Mouse (Mus musculus) forebrain, embryonic 15.5 days (tissue): ENCODE data around the gene Ubox5. TPM values are rescaled to one million over a fixed set of nuclear protein-coding genes. Genes with fewer than 3 reads are reported as not detected.
"Not testable (repeated sequence)": the region's sequence is repeated elsewhere in the genome, so short reads cannot be mapped to it uniquely, and the experiment has no call there.

ENCODE experiments used
- ATAC-seq: fragments of 200-750 bp; cut with Nextera tagmentation; replicated peaks from 2 replicates; pipeline ENCODE4 v1.8.0; 2017; ENCODE audit warnings: mild to moderate bottlenecking, moderate TSS enrichment, moderate library complexity
- H3K27ac ChIP-seq: fragments of 300-500 bp; sonication (generic); replicated peaks from 2 replicates; pipeline ENCODE4 v1.5.1; 2015; ENCODE audit warnings: mild to moderate bottlenecking, inconsistent platforms
- H3K27me3 ChIP-seq: fragments of 300-500 bp; sonication (generic); 2 replicates; pipeline ENCODE4 v1.6.1; 2015; ENCODE audit warnings: inconsistent platforms
- H3K36me3 ChIP-seq: fragments of 300-500 bp; sonication (generic); 2 replicates; pipeline ENCODE4 v1.6.1; 2015; ENCODE audit warnings: mild to moderate bottlenecking, inconsistent platforms
- H3K4me1 ChIP-seq: fragments of 300-500 bp; sonication (generic); 2 replicates; pipeline ENCODE4 v1.6.1; 2015; ENCODE audit warnings: inconsistent platforms
- H3K4me2 ChIP-seq: fragments of 300-500 bp; sonication (generic); replicated peaks from 2 replicates; pipeline ENCODE4 v1.6.1; 2015; ENCODE audit warnings: mild to moderate bottlenecking, inconsistent platforms
- H3K4me3 ChIP-seq: fragments of 300-500 bp; sonication (generic); 2 replicates; pipeline ENCODE4 v1.5.1; 2015; ENCODE audit warnings: mild to moderate bottlenecking, inconsistent platforms
- H3K9ac ChIP-seq: fragments of 300-500 bp; sonication (generic); replicated peaks from 2 replicates; pipeline ENCODE4 v1.6.1; 2015; ENCODE audit warnings: mild to moderate bottlenecking, inconsistent platforms
- H3K9me3 ChIP-seq: fragments of 300-500 bp; sonication (generic); 2 replicates; pipeline ENCODE4 v1.6.1; 2016; ENCODE audit warnings: inconsistent platforms
- WGBS: fragments of 180-500 bp; shearing (Covaris S2); methylation state at CpG from one replicate; pipeline ENCODE4 v1.1.7; 2015; ENCODE audit warnings: mixed read lengths; 5-methylcytosine and 5-hydroxymethylcytosine counted together
- polyA plus RNA-seq: library from polyadenylated mRNA; unstranded; fragments of >200 nt; fragmentation: Nextera tagmentation; extraction: Ambion mirVana; gene quantifications from 2 replicates; pipeline ENCODE4 v1.2.1, GENCODE M21; 2015

Gene Ubox5
- polyA plus RNA-seq, 1 experiment from 2014 or later, result 12.7 TPM

DNA sequence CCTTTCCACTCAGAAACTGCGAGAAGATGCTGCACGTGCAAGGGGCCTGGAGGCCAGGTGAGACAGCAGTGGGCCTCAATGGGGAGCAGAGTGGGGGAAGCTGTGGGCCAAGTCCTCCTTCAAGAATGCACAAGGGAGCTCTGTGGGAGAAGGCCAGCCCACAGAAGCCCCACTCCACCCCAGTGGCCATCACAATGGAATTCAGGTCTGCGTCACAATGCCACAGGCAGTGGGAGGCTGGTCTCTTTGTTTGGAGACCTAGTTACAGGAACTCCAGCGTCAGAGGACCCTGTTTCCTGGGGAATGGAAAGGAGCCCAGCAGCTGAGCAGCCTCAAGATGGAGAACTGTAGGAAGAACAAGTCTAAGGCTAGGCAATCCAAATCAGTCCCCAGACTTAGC, 40.7 kb downstream of the Ubox5 start:
- Histone ChIP-seq H3K36me3 (peaks cover 21% of the 10 kb centered on the region), H3K9ac (no peak overlapping the region), H3K4me3 (no peak overlapping the region), H3K27me3 (0 out of 2 replicates have a peak, but pooled peaks cover under 1% of the 10 kb centered on the region), H3K4me1 (no peaks in the 10 kb centered on the region), H3K27ac (no peak overlapping the region), H3K4me2 (no peak overlapping the region), H3K9me3 (no peaks in the 10 kb centered on the region)
- no peak for ATAC-seq
- WGBS, result 63% methylated on average over 4 of the region's 4 CpGs

DNA sequence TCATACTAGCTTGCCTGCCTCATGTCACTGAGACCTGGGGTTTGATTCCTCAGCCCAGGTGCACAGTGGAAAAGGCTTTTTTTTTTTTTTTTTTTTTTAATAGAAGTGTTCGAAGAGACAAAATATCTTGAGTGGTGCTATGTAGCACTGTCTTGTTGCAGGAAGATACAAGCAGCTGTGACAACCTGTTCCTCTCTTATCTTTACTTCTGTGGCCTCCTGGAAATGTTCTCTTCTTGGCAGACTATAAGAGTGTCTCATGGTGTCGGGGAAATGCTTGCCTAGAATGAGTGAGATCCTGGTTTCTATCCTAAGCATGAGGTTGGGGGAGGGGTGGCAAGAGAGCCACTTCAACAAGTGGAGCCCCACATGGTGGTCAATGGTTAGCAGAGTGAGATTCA, 41.5 kb downstream of the Ubox5 start:
- no peaks in the 10 kb centered on the region for H3K9me3 ChIP-seq
- H3K4me3 ChIP-seq, result no peak overlapping the region
- H3K36me3 ChIP-seq, result peaks cover 19% of the 10 kb centered on the region
- no peaks in the 10 kb centered on the region for H3K4me1 ChIP-seq
- no peak overlapping the region for H3K4me2 ChIP-seq
- no peak overlapping the region for H3K9ac ChIP-seq
- H3K27ac ChIP-seq, result no peak overlapping the region
- H3K27me3 ChIP-seq, result 0 out of 2 replicates have a peak, but pooled peaks cover 5% of the 10 kb centered on the region
- no peak for ATAC-seq
- WGBS, result 97% methylated on average over 2 of the region's 2 CpGs

DNA sequence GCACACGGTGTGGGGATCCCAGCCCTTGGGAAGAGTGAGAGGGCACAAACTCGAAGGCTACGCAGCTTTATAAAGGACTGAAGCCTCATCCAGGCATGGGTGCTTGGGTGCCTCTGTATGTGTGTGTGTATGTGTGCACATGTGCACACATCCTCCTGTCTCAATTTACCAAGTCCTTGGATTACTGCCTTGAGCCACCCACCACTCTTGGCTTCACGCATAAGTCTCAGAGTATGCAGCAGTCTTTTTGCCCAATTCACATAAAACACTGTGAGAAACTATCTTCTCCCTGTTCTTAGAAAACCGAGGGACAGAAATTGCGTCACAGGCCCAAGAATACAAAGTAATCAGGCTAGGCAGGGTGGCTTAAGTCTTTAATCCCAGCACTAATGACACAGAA, 43.8 kb downstream of the Ubox5 start:
- Histone ChIP-seq H3K27me3 (peaks cover 24% of the 10 kb centered on the region), H3K9me3 (no peaks in the 10 kb centered on the region), H3K27ac (no peak overlapping the region), H3K4me3 (no peak overlapping the region), H3K4me1 (peaks cover 1% of the 10 kb centered on the region; the same call in 1 of the 2 replicates), H3K9ac (no peak overlapping the region), H3K36me3 (peaks cover 9% of the 10 kb centered on the region; the same call in 1 of the 2 replicates), H3K4me2 (no peak overlapping the region)
- 90% methylated on average over 6 of the region's 6 CpGs for WGBS
- no peak for ATAC-seq

DNA sequence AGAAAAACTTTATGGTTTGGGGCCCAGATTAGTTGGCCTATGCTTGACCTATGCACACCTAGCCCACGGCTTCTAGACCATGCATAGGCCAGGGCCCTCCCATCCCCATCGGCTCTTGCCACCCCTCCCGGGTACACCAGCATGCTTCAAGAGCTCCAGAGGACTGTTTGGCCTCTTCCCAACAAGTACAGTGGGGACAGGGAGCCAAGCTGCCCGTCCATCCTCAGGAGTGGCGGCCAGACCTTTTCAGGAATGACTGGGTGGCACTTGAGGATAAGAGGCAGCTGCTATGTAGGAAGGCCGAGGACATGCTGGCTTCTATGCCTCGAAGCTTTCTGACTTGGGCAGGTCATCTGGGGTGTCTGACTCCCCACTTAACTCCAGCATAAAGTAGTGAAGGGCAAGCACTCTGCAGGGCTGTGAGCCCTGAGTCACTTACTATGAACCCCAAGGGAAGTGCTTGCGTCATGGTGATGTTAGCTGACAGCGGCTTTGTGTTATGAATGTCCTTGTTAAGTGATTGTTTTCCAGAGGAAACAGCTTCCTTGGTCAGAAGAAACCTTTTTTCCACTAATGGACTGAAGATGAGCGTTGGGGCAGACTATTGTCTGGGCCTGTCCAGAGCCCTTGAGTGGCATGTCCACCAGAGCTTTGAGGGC, 45.8 kb downstream of the Ubox5 start:
- peaks cover 40% of the 10 kb centered on the region for H3K27me3 ChIP-seq

DNA sequence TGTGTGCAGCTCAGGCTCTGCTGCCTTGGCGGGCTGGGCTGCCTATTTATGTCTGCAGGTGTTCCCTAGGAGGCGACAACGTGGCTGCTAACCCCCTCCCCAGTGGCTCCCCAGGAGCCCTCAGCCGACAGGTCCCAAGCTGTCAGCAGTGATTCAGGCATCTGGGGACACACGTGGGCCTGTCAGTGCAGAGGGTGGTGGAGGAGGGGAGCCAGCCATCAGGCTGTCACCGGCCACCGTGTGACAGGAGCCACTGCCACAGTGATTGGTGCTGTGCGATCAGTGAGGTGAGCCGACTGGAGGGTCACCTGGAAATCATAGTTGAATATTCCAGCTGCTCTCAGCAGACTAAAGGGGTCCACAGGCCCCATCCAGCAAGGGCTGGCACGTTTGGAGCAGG, 47.3 kb downstream of the Ubox5 start, which contains the start of gene Avp:
Avp (minus strand) TSS at position 3 of the 400 bp plus-strand sequence.
- H3K4me2 ChIP-seq, result no peak within 1 kb of the TSS
- no peak for ATAC-seq
- H3K9ac ChIP-seq, result no peak within 1 kb of the TSS
- no peak within 1 kb of the TSS for H3K27ac ChIP-seq
- no peaks in the 10 kb centered on the region for H3K9me3 ChIP-seq
- WGBS, result 34% methylated on average over 10 of the region's 10 CpGs
- H3K4me1 ChIP-seq, result peaks cover 14% of the 10 kb centered on the region; the same call in 1 of the 2 replicates
- peaks cover 55% of the 10 kb centered on the region for H3K27me3 ChIP-seq
- no peak within 1 kb of the TSS for H3K4me3 ChIP-seq
- H3K36me3 ChIP-seq, result no peaks in the 10 kb centered on the region

More for the DNA sequence above, 45.8 kb downstream of the Ubox5 start:
- H3K4me1 ChIP-seq, result peaks cover 11% of the 10 kb centered on the region; the same call in 1 of the 2 replicates
- no peak overlapping the region for H3K9ac ChIP-seq
- H3K27ac ChIP-seq, result no peak overlapping the region
- ATAC-seq, result no peak
- H3K4me3 ChIP-seq, result no peak overlapping the region
- no peaks in the 10 kb centered on the region for H3K36me3 ChIP-seq
- H3K4me2 ChIP-seq, result no peak overlapping the region
- 80% methylated on average over 10 of the region's 10 CpGs for WGBS
- no peaks in the 10 kb centered on the region for H3K9me3 ChIP-seq

DNA sequence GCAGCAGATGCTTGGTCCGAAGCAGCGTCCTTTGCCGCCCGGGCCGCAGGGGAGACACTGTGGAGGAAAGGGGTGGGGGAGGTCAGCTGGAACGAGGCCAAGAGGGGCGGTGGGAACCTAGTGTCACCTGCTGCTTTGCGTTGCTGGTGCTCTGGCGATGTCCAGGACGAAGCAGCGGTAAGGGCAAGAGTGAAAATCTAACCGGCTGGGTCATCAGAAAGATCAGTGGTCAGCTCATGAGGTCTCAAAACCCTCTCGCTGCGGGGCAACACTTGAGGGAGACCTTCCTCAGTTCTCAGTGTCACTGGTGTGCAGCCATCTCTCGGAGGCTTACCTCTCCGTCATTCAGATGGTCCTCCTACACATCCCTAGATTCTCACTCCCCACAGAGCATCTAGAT, 48.6 kb downstream of the Ubox5 start:
- peaks cover 68% of the 10 kb centered on the region for H3K27me3 ChIP-seq
- no peak for ATAC-seq
- no peak overlapping the region for H3K9ac ChIP-seq
- H3K36me3 ChIP-seq, result no peaks in the 10 kb centered on the region
- WGBS, result 2% methylated on average over 15 of the region's 16 CpGs
- H3K4me1 ChIP-seq, result peaks cover 26% of the 10 kb centered on the region
- H3K27ac ChIP-seq, result no peak overlapping the region
- no peaks in the 10 kb centered on the region for H3K9me3 ChIP-seq
- peak overlapping the region; percentile 23 for H3K4me3 ChIP-seq
- H3K4me2 ChIP-seq, result peak overlapping the region; percentile 43

DNA sequence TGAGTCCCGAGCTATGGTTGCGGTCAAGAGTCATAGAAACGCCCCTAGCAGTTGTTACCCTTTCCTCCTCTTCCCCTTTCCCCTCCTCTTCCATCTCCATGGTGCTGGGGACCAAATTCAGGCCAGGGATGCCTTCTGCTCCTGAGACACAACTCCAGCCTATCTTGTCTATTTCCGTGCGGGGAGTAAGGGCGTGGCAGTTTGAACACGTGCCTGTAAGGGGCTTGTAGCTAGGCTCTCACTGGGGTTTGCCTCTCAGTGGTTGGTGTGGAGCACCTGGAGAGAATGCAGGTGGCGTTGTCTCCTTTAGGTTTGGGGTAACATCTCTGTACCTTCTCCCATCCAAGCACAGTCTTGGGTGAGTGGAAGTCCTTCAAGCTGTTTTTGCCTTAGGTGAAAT, 50.0 kb downstream of the Ubox5 start:
- ATAC-seq, result no peak
- Histone ChIP-seq H3K4me3 (no peak overlapping the region), H3K4me1 (peaks cover 29% of the 10 kb centered on the region), H3K4me2 (no peak overlapping the region), H3K9ac (no peak overlapping the region), H3K9me3 (no peaks in the 10 kb centered on the region), H3K36me3 (no peaks in the 10 kb centered on the region), H3K27me3 (peaks cover 81% of the 10 kb centered on the region), H3K27ac (no peak overlapping the region)
- 3% methylated on average over 8 of the region's 8 CpGs for WGBS

DNA sequence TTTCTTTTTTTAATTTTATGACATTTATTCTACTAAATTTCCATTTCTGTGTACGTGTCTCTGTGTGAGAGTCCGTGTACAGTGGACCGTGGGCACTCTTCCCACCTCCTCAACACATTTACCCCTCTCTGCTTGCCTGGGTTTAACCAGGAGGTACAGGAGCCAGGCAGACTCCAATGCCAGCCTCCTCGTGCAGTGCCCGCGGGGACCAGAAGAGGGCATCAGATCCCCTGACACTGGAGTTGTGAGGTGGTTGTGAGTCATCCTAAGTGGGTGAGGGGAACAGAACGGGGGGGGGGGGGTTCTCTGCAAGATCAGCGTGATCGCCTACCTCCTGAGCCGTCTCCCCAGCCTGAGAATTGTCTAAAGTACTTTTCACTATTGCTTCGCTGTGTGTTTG, 51.7 kb downstream of the Ubox5 start:
- H3K4me1 ChIP-seq, result peaks cover 29% of the 10 kb centered on the region
- peaks cover 74% of the 10 kb centered on the region for H3K27me3 ChIP-seq
- no peaks in the 10 kb centered on the region for H3K9me3 ChIP-seq
- no peak overlapping the region for H3K9ac ChIP-seq
- no peak for ATAC-seq
- WGBS, result 6% methylated on average over 11 of the region's 11 CpGs
- H3K4me3 ChIP-seq, result no peak overlapping the region
- no peak overlapping the region for H3K4me2 ChIP-seq
- H3K27ac ChIP-seq, result no peak overlapping the region
- no peaks in the 10 kb centered on the region for H3K36me3 ChIP-seq

DNA sequence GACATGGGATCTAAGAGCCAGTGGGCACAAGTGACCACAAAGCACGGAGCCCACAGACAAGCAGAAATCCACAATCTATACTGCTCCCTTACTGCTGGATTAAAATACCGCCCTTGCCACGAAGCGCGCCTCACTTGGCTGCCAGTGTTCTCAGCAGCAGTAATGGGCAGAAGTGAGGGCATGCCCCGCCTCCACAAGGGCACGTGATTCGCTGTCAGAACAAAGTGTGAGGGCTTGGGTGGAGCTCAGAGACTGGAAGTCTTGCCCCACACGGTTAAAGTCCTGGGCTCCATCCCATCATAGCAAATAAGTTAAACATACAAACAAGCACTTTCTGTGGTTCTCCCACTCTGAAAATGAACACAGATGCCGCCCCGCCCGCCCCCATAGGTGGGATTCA, 52.2 kb downstream of the Ubox5 start:
- Histone ChIP-seq H3K4me3 (no peak overlapping the region), H3K4me2 (no peak overlapping the region; the same call in 1 of the 2 replicates)
- ATAC-seq, result no peak; the same call in 1 of the 2 replicates

DNA sequence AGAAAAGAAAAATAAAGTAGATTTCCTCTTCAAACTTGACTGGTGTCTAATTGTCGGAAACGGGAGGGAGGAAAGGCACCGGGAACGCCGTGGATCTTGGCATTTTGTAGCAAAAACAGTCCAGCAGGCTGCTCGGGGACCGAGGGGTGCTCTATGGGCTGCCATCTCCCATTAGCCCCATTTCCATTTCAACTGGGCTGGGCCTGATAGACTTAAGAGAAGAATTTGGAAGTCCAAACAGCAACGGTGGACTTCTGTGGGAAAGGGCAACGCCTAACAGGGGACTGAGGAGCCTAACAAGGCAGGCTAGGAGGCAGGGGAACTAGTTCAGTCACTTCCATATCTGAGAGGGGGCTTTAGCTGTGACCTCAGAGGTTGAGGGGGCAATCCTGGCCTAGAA, 52.8 kb downstream of the Ubox5 start:
- WGBS, result 5% methylated on average over 9 of the region's 9 CpGs
- H3K27me3 ChIP-seq, result peaks cover 63% of the 10 kb centered on the region
- no peak overlapping the region for H3K9ac ChIP-seq
- no peaks in the 10 kb centered on the region for H3K36me3 ChIP-seq
- no peak for ATAC-seq
- H3K9me3 ChIP-seq, result no peaks in the 10 kb centered on the region
- H3K4me1 ChIP-seq, result peaks cover 29% of the 10 kb centered on the region
- peak overlapping the region; percentile 44 for H3K4me2 ChIP-seq
- H3K27ac ChIP-seq, result no peak overlapping the region
- peak overlapping the region; percentile 27 for H3K4me3 ChIP-seq

More for the DNA sequence above, 52.2 kb downstream of the Ubox5 start:
- Histone ChIP-seq H3K27ac (no peak overlapping the region), H3K4me1 (peaks cover 29% of the 10 kb centered on the region), H3K27me3 (peaks cover 69% of the 10 kb centered on the region), H3K9ac (no peak overlapping the region), H3K9me3 (no peaks in the 10 kb centered on the region), H3K36me3 (no peaks in the 10 kb centered on the region)
- 5% methylated on average over 12 of the region's 12 CpGs for WGBS

DNA sequence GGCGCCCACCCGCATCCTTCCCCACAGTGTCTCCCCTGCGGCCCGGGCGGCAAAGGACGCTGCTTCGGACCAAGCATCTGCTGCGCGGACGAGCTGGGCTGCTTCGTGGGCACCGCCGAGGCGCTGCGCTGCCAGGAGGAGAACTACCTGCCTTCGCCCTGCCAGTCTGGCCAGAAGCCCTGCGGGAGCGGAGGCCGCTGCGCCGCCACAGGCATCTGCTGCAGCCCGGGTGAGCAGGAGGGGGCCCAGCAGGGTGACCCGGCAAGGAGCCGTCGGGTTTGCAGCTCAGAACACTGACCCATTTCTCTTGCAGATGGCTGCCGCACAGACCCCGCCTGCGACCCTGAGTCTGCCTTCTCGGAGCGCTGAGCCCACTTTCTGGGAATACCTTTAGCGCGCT, 53.3 kb downstream of the Ubox5 start:
- not testable (repeated sequence) for ATAC-seq

DNA sequence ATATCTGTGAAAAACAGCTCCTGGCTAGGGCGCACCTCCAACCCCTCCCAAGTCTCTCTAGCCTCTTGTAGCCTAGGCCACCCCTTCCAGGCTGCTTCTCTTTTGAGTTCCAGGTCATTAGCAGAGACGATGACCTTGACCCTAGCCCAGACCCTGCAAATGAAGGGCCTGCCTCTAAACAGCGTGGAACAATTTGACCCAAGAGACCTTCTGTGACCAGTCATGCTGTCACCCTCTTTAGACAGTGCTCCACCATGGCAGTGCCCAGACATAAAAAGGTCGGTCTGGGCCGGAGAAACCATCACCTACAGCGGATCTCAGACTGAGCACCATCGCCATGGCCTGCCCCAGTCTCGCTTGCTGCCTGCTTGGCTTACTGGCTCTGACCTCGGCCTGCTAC, 54.0 kb downstream of the Ubox5 start, which contains the start of gene Oxt:
Oxt (plus strand) TSS at position 301 of the 400 bp plus-strand sequence.
- no peaks in the 10 kb centered on the region for H3K9me3 ChIP-seq
- H3K4me1 ChIP-seq, result peaks cover 26% of the 10 kb centered on the region
- no peaks in the 10 kb centered on the region for H3K36me3 ChIP-seq
- 48% methylated on average over 9 of the region's 9 CpGs for WGBS
- H3K27me3 ChIP-seq, result peaks cover 57% of the 10 kb centered on the region
- H3K4me3 ChIP-seq, result peak within 1 kb of the TSS; percentile 27
- H3K9ac ChIP-seq, result peak within 1 kb of the TSS; percentile 24; the same call in 1 of the 2 replicates
- peak within 1 kb of the TSS; percentile 44 for H3K4me2 ChIP-seq
- ATAC-seq, result no peak
- H3K27ac ChIP-seq, result no peak within 1 kb of the TSS

More for the DNA sequence above, 53.3 kb downstream of the Ubox5 start:
- Histone ChIP-seq H3K4me1 (peaks cover 29% of the 10 kb centered on the region), H3K27me3 (peaks cover 58% of the 10 kb centered on the region), H3K4me3 (peak overlapping the region; percentile 27), H3K9ac (peak overlapping the region; percentile 24; the same call in 1 of the 2 replicates), H3K4me2 (peak overlapping the region; percentile 44)
- not testable (repeated sequence) for H3K27ac ChIP-seq, H3K36me3 ChIP-seq, H3K9me3 ChIP-seq
- WGBS, result 3% methylated on average over 32 of the region's 32 CpGs
